Comparison of ENCODE assay signal across 9 mouse cellular contexts in the genomic region with DNA sequence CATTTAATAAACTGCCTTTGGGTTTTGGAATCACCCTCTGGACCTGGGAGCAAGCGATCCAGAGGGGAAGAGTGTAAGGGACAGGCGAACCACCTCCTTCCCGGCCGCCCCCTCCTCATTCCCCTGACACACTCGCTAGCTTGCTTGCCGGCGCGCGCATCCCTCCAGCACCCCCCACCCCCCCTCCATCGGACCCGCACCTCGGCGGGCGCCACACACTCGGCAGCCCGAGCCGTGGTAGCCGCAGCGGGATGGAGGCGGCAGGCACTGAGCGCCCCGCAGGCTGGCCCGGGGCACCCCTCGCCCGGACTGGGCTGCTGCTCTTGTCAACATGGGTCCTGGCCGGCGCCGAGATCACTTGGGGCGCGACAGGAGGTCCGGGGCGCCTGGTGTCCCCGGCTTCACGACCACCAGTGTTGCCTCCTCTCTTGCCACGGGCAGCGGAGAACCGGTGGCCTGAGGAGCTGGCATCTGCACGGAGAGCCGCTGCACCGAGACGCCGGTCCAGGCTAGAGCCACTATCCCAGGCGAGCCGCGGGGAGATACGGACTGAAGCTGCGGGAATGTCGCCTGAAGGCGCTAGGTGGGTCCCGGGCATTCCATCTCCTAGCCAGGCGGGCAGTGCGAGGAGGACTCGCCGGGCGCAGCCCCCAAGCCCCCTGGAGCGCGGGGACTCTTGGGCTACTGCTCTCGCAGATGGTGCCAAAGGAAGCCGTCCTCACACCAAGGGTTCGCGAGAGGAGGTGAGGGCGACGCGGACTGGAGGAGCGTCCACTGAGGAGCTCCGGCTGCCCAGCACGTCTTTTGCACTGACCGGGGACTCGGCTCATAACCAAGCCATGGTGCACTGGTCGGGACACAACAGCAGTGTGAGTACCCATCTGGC. TPM values are rescaled to one million over a fixed set of nuclear protein-coding genes. Genes with fewer than 3 reads are reported as not detected.
DNase-seq lines count a peak whose midpoint lies in the region; ATAC-seq and TF ChIP-seq lines count a peak whose summit lies in the region.
"Had no signal": no experiment of that assay in that cellular context is flagged by ENCODE, and none has a peak within 500 bp of the region (broad histone marks: within the 10 kb centered on the region; RNA-seq: fewer than 3 reads in every experiment).

A gene (plus strand): TSS at position 97 of the 886 bp plus-strand sequence.

- ATAC-seq in embryonic facial prominence, embryonic 15.5 days (ENCODE audit: insufficient number of reproducible peaks, low FRiP score, low TSS enrichment, low read depth): no peak
- ATAC-seq in intestine, postnatal 0 days: no peak
- no peak for ATAC-seq in liver, postnatal 0 days
- ATAC-seq in inflammation-experienced regulatory T-cells, adult 6 months: no peak

- no peak within 1 kb of the TSS for H3K27ac ChIP-seq in embryonic facial prominence, embryonic 15.5 days (replicated peaks)
- no peak within 1 kb of the TSS for H3K27ac ChIP-seq in intestine, postnatal 0 days (ENCODE audit: low read depth, low read length)
- H3K27ac ChIP-seq in liver, postnatal 0 days (ENCODE audit: low read depth): no peak within 1 kb of the TSS

- no peaks in the 10 kb centered on the region for H3K36me3 ChIP-seq in embryonic facial prominence, embryonic 15.5 days
- no peaks in the 10 kb centered on the region for H3K36me3 ChIP-seq in intestine, postnatal 0 days (ENCODE audit: control insufficient read depth, insufficient read depth)
- no peaks in the 10 kb centered on the region for H3K36me3 ChIP-seq in liver, postnatal 0 days (replicated peaks; ENCODE audit: insufficient read depth, low read length)

- peak within 1 kb of the TSS; percentile 2; the same call in 1 of the 2 replicates for H3K9ac ChIP-seq in embryonic facial prominence, embryonic 15.5 days
- H3K9ac ChIP-seq in intestine, postnatal 0 days (ENCODE audit: low read depth, low read length): no peak within 1 kb of the TSS
- H3K9ac ChIP-seq in liver, postnatal 0 days (replicated peaks): no peak within 1 kb of the TSS

- peak within 1 kb of the TSS; percentile 48 for H3K4me3 ChIP-seq in embryonic facial prominence, embryonic 15.5 days (replicated peaks)
- peak within 1 kb of the TSS; percentile 38 for H3K4me3 ChIP-seq in intestine, postnatal 0 days (ENCODE audit: low read depth, low read length)
- H3K4me3 ChIP-seq in liver, postnatal 0 days (ENCODE audit: low read depth, low read length): no peak within 1 kb of the TSS

- no peaks in the 10 kb centered on the region for H3K9me3 ChIP-seq in embryonic facial prominence, embryonic 15.5 days (replicated peaks)
- H3K9me3 ChIP-seq in intestine, postnatal 0 days (ENCODE audit: control insufficient read depth): no peaks in the 10 kb centered on the region
- no peaks in the 10 kb centered on the region for H3K9me3 ChIP-seq in liver, postnatal 0 days (ENCODE audit: low read length)

- DNase-seq in left cerebral cortex, adult 18-20 months (ENCODE audit: low spot score in 2 of 2): peak; percentile 24 to 45
- no peak for DNase-seq in left cerebral cortex, adult 11 months (ENCODE audit: low spot score)
- peak; percentile 14 for DNase-seq in liver, postnatal 0 days
- no peak for DNase-seq in adrenal gland, postnatal 25 days
- no peak for DNase-seq in thymus, postnatal 36 days

- peaks cover 34% of the 10 kb centered on the region for H3K4me1 ChIP-seq in embryonic facial prominence, embryonic 15.5 days
- H3K4me1 ChIP-seq in intestine, postnatal 0 days (replicated peaks; ENCODE audit: control insufficient read depth, insufficient read depth, low read length): no peaks in the 10 kb centered on the region; the same call in 1 of the 2 replicates
- no peaks in the 10 kb centered on the region for H3K4me1 ChIP-seq in liver, postnatal 0 days (ENCODE audit: insufficient read depth)

- no peak for TF ChIP-seq EP300 in liver, postnatal 0 days (IDR thresholded peaks at IDR 0.05; ENCODE audit: low read depth)

- H3K4me2 ChIP-seq in embryonic facial prominence, embryonic 15.5 days (replicated peaks): peak within 1 kb of the TSS; percentile 96
- peak within 1 kb of the TSS; percentile 64 for H3K4me2 ChIP-seq in intestine, postnatal 0 days (replicated peaks; ENCODE audit: low read depth)
- H3K4me2 ChIP-seq in liver, postnatal 0 days (ENCODE audit: low read depth, low read length): peak within 1 kb of the TSS; percentile 55

- WGBS in embryonic facial prominence, embryonic 15.5 days: under 1% methylated on average over 61 of the region's 70 CpGs
- WGBS in intestine, postnatal 0 days: under 1% methylated on average over 67 of the region's 70 CpGs
- whole genome bisulfite sequencing in liver, postnatal 0 days (ENCODE audit: insufficient replicate concordance): 3% methylated on average over 64 of the region's 70 CpGs

- TF ChIP-seq CTCF in intestine, postnatal 0 days (IDR thresholded peaks at IDR 0.05; ENCODE audit: low read depth): no peak
- TF ChIP-seq CTCF in liver, postnatal 0 days (IDR thresholded peaks at IDR 0.05; ENCODE audit: low read depth): no peak

- peaks cover 54% of the 10 kb centered on the region for H3K27me3 ChIP-seq in embryonic facial prominence, embryonic 15.5 days
- peaks cover 40% of the 10 kb centered on the region for H3K27me3 ChIP-seq in intestine, postnatal 0 days (replicated peaks; ENCODE audit: control insufficient read depth, insufficient read depth, low read length)
- peaks cover 38% of the 10 kb centered on the region for H3K27me3 ChIP-seq in liver, postnatal 0 days (ENCODE audit: insufficient read depth, low read length)

RNA-seq across cellular contexts. Expression of the gene that starts here (rescaled TPM):
- 10 to 100 TPM; 37.6 to 38.1 TPM for total RNA-seq in left cerebral cortex, adult 18-20 months (2021)
- polyA plus RNA-seq in embryonic facial prominence, embryonic 15.5 days (2015; fragmentation: Nextera tagmentation; extraction: Ambion mirVana): 0.83 and 1.1 TPM in 2 replicates
- 0.33 and 0.37 TPM in 2 replicates for polyA plus RNA-seq in intestine, postnatal 0 days (2015; fragmentation: Nextera tagmentation; extraction: Ambion mirVana)
- polyA plus RNA-seq in liver, postnatal 0 days (2015; fragmentation: Nextera tagmentation; extraction: Ambion mirVana): 0.06 TPM in 1 of 2 replicates, not detected in the other
- total RNA-seq in adrenal gland, postnatal 25 days (2021): 0.06 TPM in 1 of 2 replicates, not detected in the other
- polyA plus RNA-seq in inflammation-experienced regulatory T-cells, adult 6 months (2017; shearing (Covaris generic)): under 1 TPM in 1 of 3 experiments, not detected in 2; 0.16 TPM
- total RNA-seq: neutrophil, adult 5-6 weeks had no signal

Comparison
In these comparisons a context has a peak if more than half of its experiments do, and no peak if none do; other contexts are left out.
1. RNA of the gene that starts here (total RNA-seq): 37.6 to 38.1 TPM in left cerebral cortex, adult 18-20 months; 0.06 TPM in adrenal gland, postnatal 25 days; every median in the first group is over 10 times any median in the second.
2. DNase-seq: peak in left cerebral cortex, adult 18-20 months (2 of 2); none in left cerebral cortex, adult 11 months (single experiment), adrenal gland, postnatal 25 days (single experiment) and thymus, postnatal 36 days (0 of 2).
3. Peak in DNase-seq and H3K4me2 ChIP-seq in liver, postnatal 0 days; RNA of the gene not detected or under 1 TPM.
4. Peak in every context shown above with its lines, with median percentiles within 50 percentile points of each other: H3K4me2 ChIP-seq.